Mouse (Mus musculus) CD8-positive naive resting alpha-beta T cell, adult 2 months (primary cell): ENCODE results near the gene Ptpn7.
A peak's percentile ranks its signal among the peaks of the same experiment; 100 is the strongest.
"Not testable (repeated sequence)": the region's sequence is repeated elsewhere in the genome, so short reads cannot be mapped to it uniquely, and the experiment has no call there.

ENCODE experiments used
- DNase-seq, 2 experiments: peaks; one replicate each; pipeline ENCODE4 v3.0.0; 2022; ENCODE audit warnings: low read depth in 2 of 2, low spot score in 2 of 2

Ptpn7 gene

GRCm38 (mm10) chr1:135132473-135132872, at the start of gene Ptpn7:
Gene Ptpn7 (plus strand): TSS chr1:135132700.
- DNase-seq: peak; percentile 88 to 93

GRCm38 (mm10) chr1:135083465-135083864, 49.0 kb upstream of the Ptpn7 start:
- no peak for DNase-seq

- no peak for DNase-seq
Measured at GRCm38 (mm10) chr1:135085296-135085871, 47.1 kb upstream of the Ptpn7 start.

- DNase-seq: no peak
Measured at GRCm38 (mm10) chr1:135086015-135086414, 46.5 kb upstream of the Ptpn7 start.

GRCm38 (mm10) chr1:135087414-135087813, 45.1 kb upstream of the Ptpn7 start:
- DNase-seq: no peak

GRCm38 (mm10) chr1:135089626-135090025, 42.9 kb upstream of the Ptpn7 start:
- no peak for DNase-seq

- no peak for DNase-seq
Measured at GRCm38 (mm10) chr1:135090914-135091313, 41.6 kb upstream of the Ptpn7 start.

GRCm38 (mm10) chr1:135094723-135095122, 37.8 kb upstream of the Ptpn7 start:
- DNase-seq: no peak

- no peak for DNase-seq
Measured at GRCm38 (mm10) chr1:135095189-135095588, 37.3 kb upstream of the Ptpn7 start.

GRCm38 (mm10) chr1:135096312-135096711, 36.2 kb upstream of the Ptpn7 start:
- no peak for DNase-seq

- no peak for DNase-seq
Measured at GRCm38 (mm10) chr1:135097441-135097840, 35.1 kb upstream of the Ptpn7 start.

- no peak for DNase-seq
Measured at GRCm38 (mm10) chr1:135098441-135098840, 34.1 kb upstream of the Ptpn7 start.

GRCm38 (mm10) chr1:135100400-135100799, 32.1 kb upstream of the Ptpn7 start:
- no peak for DNase-seq

- no peak for DNase-seq
Measured at GRCm38 (mm10) chr1:135105124-135105523, 27.4 kb upstream of the Ptpn7 start, which contains the start of gene Lgr6. Gene Lgr6 (minus strand): TSS chr1:135105276.

- DNase-seq: peak; percentile 58 to 68
Measured at GRCm38 (mm10) chr1:135105951-135106350, 26.5 kb upstream of the Ptpn7 start.

- DNase-seq: no peak
Measured at GRCm38 (mm10) chr1:135108611-135109010, 23.9 kb upstream of the Ptpn7 start.

- DNase-seq: peak; percentile 43 to 59
Measured at GRCm38 (mm10) chr1:135110075-135110474, 22.4 kb upstream of the Ptpn7 start.

- DNase-seq: not testable (repeated sequence)
Measured at GRCm38 (mm10) chr1:135111271-135111670, 21.2 kb upstream of the Ptpn7 start.

- peak; percentile 57 to 67 for DNase-seq
Measured at GRCm38 (mm10) chr1:135112661-135113060, 19.8 kb upstream of the Ptpn7 start.

- no peak for DNase-seq
Measured at GRCm38 (mm10) chr1:135124573-135125363, 7.7 kb upstream of the Ptpn7 start.

GRCm38 (mm10) chr1:135125990-135126389, 6.5 kb upstream of the Ptpn7 start:
- no peak for DNase-seq

- no peak for DNase-seq
Measured at GRCm38 (mm10) chr1:135126443-135127027, 6.0 kb upstream of the Ptpn7 start.
